Mouse (Mus musculus) heart, embryonic 13.5 days (tissue): ENCODE results near the gene Gpr156. TPM values are rescaled to one million over a fixed set of nuclear protein-coding genes. Genes with fewer than 3 reads are reported as not detected.

ENCODE experiments used
- ATAC-seq: fragments of 200-750 bp; cut with Nextera tagmentation; 2 replicates; pipeline ENCODE4 v1.8.0; 2017; ENCODE audit warnings: moderate TSS enrichment; ENCODE audit not compliant: insufficient number of reproducible peaks, low FRiP score, low TSS enrichment; ENCODE audit errors: extremely low read depth
- H3K27ac ChIP-seq: fragments of 300-500 bp; sonication (generic); replicated peaks from 2 replicates; pipeline ENCODE4 v1.5.1; 2015; ENCODE audit warnings: moderate library complexity, mild to moderate bottlenecking, inconsistent platforms
- H3K27me3 ChIP-seq: fragments of 300-500 bp; sonication (generic); replicated peaks from 2 replicates; pipeline ENCODE4 v1.6.1; 2015; ENCODE audit warnings: mild to moderate bottlenecking, inconsistent platforms
- H3K36me3 ChIP-seq: fragments of 300-500 bp; sonication (generic); 2 replicates; pipeline ENCODE4 v1.6.1; 2015; ENCODE audit warnings: mild to moderate bottlenecking, inconsistent platforms
- H3K4me1 ChIP-seq: fragments of 300-500 bp; sonication (generic); 2 replicates; pipeline ENCODE4 v1.6.1; 2015; ENCODE audit warnings: inconsistent platforms
- H3K4me2 ChIP-seq: fragments of 300-500 bp; sonication (generic); 2 replicates; pipeline ENCODE4 v1.6.1; 2015; ENCODE audit warnings: inconsistent platforms, mild to moderate bottlenecking, moderate library complexity
- H3K4me3 ChIP-seq: fragments of 300-500 bp; sonication (generic); 2 replicates; pipeline ENCODE4 v1.5.1; 2015; ENCODE audit warnings: moderate library complexity, mild to moderate bottlenecking, inconsistent platforms
- H3K9ac ChIP-seq: fragments of 300-500 bp; sonication (generic); 2 replicates; pipeline ENCODE4 v1.6.1; 2015; ENCODE audit warnings: inconsistent platforms, mild to moderate bottlenecking, moderate library complexity
- H3K9me3 ChIP-seq: fragments of 300-500 bp; sonication (generic); 2 replicates; pipeline ENCODE4 v1.6.1; 2016; ENCODE audit warnings: inconsistent platforms
- WGBS: fragments of 180-500 bp; shearing (Covaris S2); methylation state at CpG from one replicate; pipeline ENCODE4 v1.1.7; 2015; ENCODE audit warnings: mixed read lengths; 5-methylcytosine and 5-hydroxymethylcytosine counted together
- polyA plus RNA-seq: library from polyadenylated mRNA; unstranded; fragments of >200 nt; fragmentation: Nextera tagmentation; extraction: Ambion mirVana; gene quantifications from 2 replicates; pipeline ENCODE4 v1.2.1, GENCODE M21; 2015

Gpr156 gene
- polyA plus RNA-seq, 1 experiment from 2014 or later, result 0.47 TPM

- no peaks in the 10 kb centered on the region for H3K9me3 ChIP-seq
- H3K36me3 ChIP-seq, result no peaks in the 10 kb centered on the region
- no peak overlapping the region for H3K4me2 ChIP-seq
- H3K4me3 ChIP-seq, result no peak overlapping the region
- no peak overlapping the region for H3K9ac ChIP-seq
- H3K4me1 ChIP-seq, result peaks cover 10% of the 10 kb centered on the region
- peaks cover 17% of the 10 kb centered on the region for H3K27me3 ChIP-seq
- H3K27ac ChIP-seq, result no peak overlapping the region
- 64% methylated on average over 8 of the region's 8 CpGs for WGBS
- no peak for ATAC-seq
Observed at GRCm38 (mm10) chr16:37920842-37921409, 4.6 kb downstream of the Gpr156 start.

GRCm38 (mm10) chr16:37926087-37926486, 9.8 kb downstream of the Gpr156 start:
- H3K36me3 ChIP-seq, result no peaks in the 10 kb centered on the region
- peaks cover 9% of the 10 kb centered on the region for H3K4me1 ChIP-seq
- 22% methylated on average over 7 of the region's 7 CpGs for WGBS
- no peak overlapping the region for H3K9ac ChIP-seq
- peak overlapping the region; percentile 24; the same call in 1 of the 2 replicates for H3K4me2 ChIP-seq
- ATAC-seq, result no peak
- H3K4me3 ChIP-seq, result no peak overlapping the region
- peak overlapping the region; percentile 56 for H3K27ac ChIP-seq
- no peaks in the 10 kb centered on the region for H3K27me3 ChIP-seq
- H3K9me3 ChIP-seq, result no peaks in the 10 kb centered on the region

GRCm38 (mm10) chr16:37927117-37927516, 10.8 kb downstream of the Gpr156 start:
- Histone ChIP-seq H3K4me2 (no peak overlapping the region), H3K4me3 (no peak overlapping the region), H3K27ac (no peak overlapping the region), H3K4me1 (peaks cover 9% of the 10 kb centered on the region), H3K9me3 (no peaks in the 10 kb centered on the region), H3K27me3 (no peaks in the 10 kb centered on the region), H3K36me3 (no peaks in the 10 kb centered on the region), H3K9ac (no peak overlapping the region)
- no peak for ATAC-seq
- 49% methylated on average over 4 of the region's 4 CpGs for WGBS

- Histone ChIP-seq H3K27me3 (no peaks in the 10 kb centered on the region), H3K4me2 (no peak overlapping the region)
Observed at GRCm38 (mm10) chr16:37929006-37929405, 12.7 kb downstream of the Gpr156 start.

GRCm38 (mm10) chr16:37929626-37930025, 13.3 kb downstream of the Gpr156 start:
- Histone ChIP-seq H3K27ac (no peak overlapping the region), H3K4me1 (peaks cover 9% of the 10 kb centered on the region), H3K4me2 (no peak overlapping the region), H3K27me3 (no peaks in the 10 kb centered on the region), H3K9me3 (peaks cover 6% of the 10 kb centered on the region; the same call in 1 of the 2 replicates), H3K36me3 (no peaks in the 10 kb centered on the region), H3K9ac (no peak overlapping the region), H3K4me3 (no peak overlapping the region)
- ATAC-seq, result no peak
- WGBS, result 81% methylated on average over 2 of the region's 2 CpGs

More at GRCm38 (mm10) chr16:37929006-37929405, 12.7 kb downstream of the Gpr156 start:
- no peak overlapping the region for H3K4me3 ChIP-seq
- no peaks in the 10 kb centered on the region for H3K36me3 ChIP-seq
- no peak overlapping the region for H3K9ac ChIP-seq
- H3K9me3 ChIP-seq, result peaks cover 6% of the 10 kb centered on the region; the same call in 1 of the 2 replicates
- no peak for ATAC-seq
- 51% methylated on average over 2 of the region's 2 CpGs for WGBS
- H3K4me1 ChIP-seq, result peaks cover 9% of the 10 kb centered on the region
- H3K27ac ChIP-seq, result no peak overlapping the region

GRCm38 (mm10) chr16:37934932-37935331, 18.6 kb downstream of the Gpr156 start:
- WGBS, result 90% methylated on average over 2 of the region's 2 CpGs
- no peak for ATAC-seq
- H3K27me3 ChIP-seq, result no peaks in the 10 kb centered on the region; the same call in 1 of the 2 replicates
- no peak overlapping the region for H3K27ac ChIP-seq
- H3K4me1 ChIP-seq, result no peaks in the 10 kb centered on the region
- H3K9me3 ChIP-seq, result peaks cover 6% of the 10 kb centered on the region; the same call in 1 of the 2 replicates
- H3K4me2 ChIP-seq, result no peak overlapping the region
- H3K36me3 ChIP-seq, result no peaks in the 10 kb centered on the region
- H3K4me3 ChIP-seq, result no peak overlapping the region
- no peak overlapping the region for H3K9ac ChIP-seq

- no peak for ATAC-seq
- Histone ChIP-seq H3K4me3 (no peak overlapping the region), H3K4me1 (no peaks in the 10 kb centered on the region), H3K27me3 (no peaks in the 10 kb centered on the region; the same call in 1 of the 2 replicates), H3K36me3 (no peaks in the 10 kb centered on the region), H3K27ac (no peak overlapping the region), H3K9me3 (peaks cover 6% of the 10 kb centered on the region; the same call in 1 of the 2 replicates), H3K9ac (no peak overlapping the region), H3K4me2 (no peak overlapping the region)
- WGBS, result 75% methylated on average over 8 of the region's 8 CpGs
Observed at GRCm38 (mm10) chr16:37937276-37937675, 21.0 kb downstream of the Gpr156 start.

- Histone ChIP-seq H3K4me3 (no peak overlapping the region), H3K4me2 (no peak overlapping the region), H3K27me3 (no peaks in the 10 kb centered on the region; the same call in 1 of the 2 replicates), H3K27ac (no peak overlapping the region), H3K36me3 (no peaks in the 10 kb centered on the region), H3K9me3 (no peaks in the 10 kb centered on the region), H3K9ac (no peak overlapping the region), H3K4me1 (no peaks in the 10 kb centered on the region)
- WGBS, result 58% methylated on average over 16 of the region's 17 CpGs
- ATAC-seq, result no peak
Observed at GRCm38 (mm10) chr16:37938125-37939081, 22.1 kb downstream of the Gpr156 start.

- no peaks in the 10 kb centered on the region for H3K4me1 ChIP-seq
- H3K9ac ChIP-seq, result no peak overlapping the region
- no peak overlapping the region for H3K4me2 ChIP-seq
- no peaks in the 10 kb centered on the region; the same call in 1 of the 2 replicates for H3K27me3 ChIP-seq
- no peak for ATAC-seq
- H3K9me3 ChIP-seq, result no peaks in the 10 kb centered on the region
- H3K27ac ChIP-seq, result no peak overlapping the region
- H3K36me3 ChIP-seq, result no peaks in the 10 kb centered on the region
- no peak overlapping the region for H3K4me3 ChIP-seq
- WGBS, result 66% methylated on average over 11 of the region's 11 CpGs
Observed at GRCm38 (mm10) chr16:37939082-37939863, 23.0 kb downstream of the Gpr156 start.

GRCm38 (mm10) chr16:37940291-37940690, 24.0 kb downstream of the Gpr156 start:
- Histone ChIP-seq H3K36me3 (no peaks in the 10 kb centered on the region), H3K4me3 (no peak overlapping the region), H3K9ac (no peak overlapping the region), H3K4me1 (peaks cover 3% of the 10 kb centered on the region; the same call in 1 of the 2 replicates), H3K9me3 (no peaks in the 10 kb centered on the region), H3K27ac (no peak overlapping the region), H3K27me3 (no peaks in the 10 kb centered on the region; the same call in 1 of the 2 replicates), H3K4me2 (no peak overlapping the region)
- no peak for ATAC-seq
- WGBS, result 77% methylated on average over 10 of the region's 10 CpGs

GRCm38 (mm10) chr16:37943701-37944100, 27.4 kb downstream of the Gpr156 start:
- WGBS, result 62% methylated on average over 2 of the region's 2 CpGs
- Histone ChIP-seq H3K9ac (no peak overlapping the region), H3K27me3 (no peaks in the 10 kb centered on the region), H3K4me3 (no peak overlapping the region), H3K4me1 (peaks cover 3% of the 10 kb centered on the region; the same call in 1 of the 2 replicates), H3K9me3 (no peaks in the 10 kb centered on the region), H3K4me2 (no peak overlapping the region), H3K27ac (no peak overlapping the region), H3K36me3 (no peaks in the 10 kb centered on the region)
- no peak for ATAC-seq
